Mouse (Mus musculus) urinary bladder, postnatal 36 days (tissue): ENCODE results near the gene Cradd.

Experiments
- DNase-seq, 2 experiments: peaks; one replicate each; pipeline ENCODE4 v3.0.0; 2022; ENCODE audit warnings: low spot score in 2 of 2, mixed read lengths in 1 of 2

Cradd gene

GRCm38 (mm10) chr10:95323393-95324277 lies at the start of gene Cradd:
Gene Cradd (minus strand): TSS chr10:95324133.
- peak; percentile 86 to 88 for DNase-seq

GRCm38 (mm10) chr10:95373340-95373739 lies 49.4 kb upstream of the Cradd start:
- no peak for DNase-seq

- DNase-seq: peak; percentile 29 to 55
Measured at GRCm38 (mm10) chr10:95371942-95372341, 48.0 kb upstream of the Cradd start.

- no peak for DNase-seq
Measured at GRCm38 (mm10) chr10:95369190-95369589, 45.3 kb upstream of the Cradd start.

- no peak for DNase-seq
Measured at GRCm38 (mm10) chr10:95368151-95368550, 44.2 kb upstream of the Cradd start.

GRCm38 (mm10) chr10:95367661-95368089 lies 43.7 kb upstream of the Cradd start:
- DNase-seq: no peak

- no peak for DNase-seq
Measured at GRCm38 (mm10) chr10:95367241-95367640, 43.3 kb upstream of the Cradd start.

- DNase-seq: no peak
Measured at GRCm38 (mm10) chr10:95362326-95362725, 38.4 kb upstream of the Cradd start.

GRCm38 (mm10) chr10:95361260-95361841 lies 37.4 kb upstream of the Cradd start:
- DNase-seq: peak in 1 of 2 experiments; percentile 5

- DNase-seq: no peak
Measured at GRCm38 (mm10) chr10:95360048-95360447, 36.1 kb upstream of the Cradd start.

GRCm38 (mm10) chr10:95357721-95358120 lies 33.8 kb upstream of the Cradd start:
- DNase-seq: no peak

GRCm38 (mm10) chr10:95356711-95357110 lies 32.8 kb upstream of the Cradd start:
- no peak for DNase-seq

- no peak for DNase-seq
Measured at GRCm38 (mm10) chr10:95355678-95356268, 31.8 kb upstream of the Cradd start.

- DNase-seq: no peak
Measured at GRCm38 (mm10) chr10:95354673-95355072, 30.7 kb upstream of the Cradd start.

GRCm38 (mm10) chr10:95354047-95354446 lies 30.1 kb upstream of the Cradd start:
- DNase-seq: no peak

GRCm38 (mm10) chr10:95348457-95348856 lies 24.5 kb upstream of the Cradd start:
- no peak for DNase-seq

GRCm38 (mm10) chr10:95347776-95348175 lies 23.8 kb upstream of the Cradd start:
- DNase-seq: no peak

- no peak for DNase-seq
Measured at GRCm38 (mm10) chr10:95342833-95343590, 19.1 kb upstream of the Cradd start.

- no peak for DNase-seq
Measured at GRCm38 (mm10) chr10:95340676-95341075, 16.7 kb upstream of the Cradd start.

GRCm38 (mm10) chr10:95337589-95337988 lies 13.7 kb upstream of the Cradd start:
- DNase-seq: no peak

- no peak for DNase-seq
Measured at GRCm38 (mm10) chr10:95336781-95337544, 13.0 kb upstream of the Cradd start.
